Mouse (Mus musculus) MEL (cell line): Measurements from ENCODE around the gene Adcy3. TPM values are rescaled to one million over a fixed set of nuclear protein-coding genes. Genes with fewer than 3 reads are reported as not detected.

Source experiments
- DNase-seq: peaks from one replicate; pipeline ENCODE4 v3.0.0; 2011; ENCODE audit warnings: low read depth, low spot score
- H3K27ac ChIP-seq: 2 replicates; pipeline ENCODE4 v1.5.1; 2012; ENCODE audit warnings: low read depth, mild to moderate bottlenecking, control low read depth, low read length, moderate library complexity; ENCODE audit not compliant: control insufficient read depth
- H3K27me3 ChIP-seq, 2 experiments: fragments of 150-350 bp in 1 of 2; sonication (generic) in 1 of 2; 2 replicates each; pipeline ENCODE4 v1.6.1; 2012; ENCODE audit warnings: low read length in 2 of 2, mild to moderate bottlenecking in 2 of 2, improper control_type of control experiment in 1 of 2, moderate library complexity in 1 of 2; ENCODE audit not compliant: insufficient read depth in 2 of 2, control insufficient read depth in 1 of 2
- H3K36me3 ChIP-seq, 2 experiments: 2 replicates each; pipeline ENCODE4 v1.6.1; 2012 to 2014; ENCODE audit warnings: low read length in 2 of 2, improper control_type of control experiment in 1 of 2, inconsistent platforms in 1 of 2, mild to moderate bottlenecking in 1 of 2; ENCODE audit not compliant: insufficient read depth in 2 of 2, control insufficient read depth in 1 of 2
- H3K4me1 ChIP-seq, 2 experiments: fragments of 150-350 bp in 1 of 2; sonication (generic) in 1 of 2; 2 replicates each; pipeline ENCODE4 v1.6.1; 2012; ENCODE audit warnings: low read length in 2 of 2, improper control_type of control experiment in 1 of 2, mild to moderate bottlenecking in 1 of 2; ENCODE audit not compliant: insufficient read depth in 2 of 2, control insufficient read depth in 1 of 2
- H3K4me3 ChIP-seq, 2 experiments: fragments of 150-350 bp in 1 of 2; sonication (generic) in 1 of 2; 2 replicates each; pipeline ENCODE4 v1.5.1; 2012; ENCODE audit warnings: low read depth in 2 of 2, low read length in 2 of 2, mild to moderate bottlenecking in 2 of 2, moderate library complexity in 2 of 2, control low read depth in 1 of 2, improper control_type of control experiment in 1 of 2; ENCODE audit not compliant: control insufficient read depth in 1 of 2, insufficient read depth in 1 of 2
- H3K79me2 ChIP-seq: 2 replicates; pipeline ENCODE4 v1.6.1; 2012; ENCODE audit warnings: mild to moderate bottlenecking, low read length, moderate library complexity; ENCODE audit not compliant: control insufficient read depth, poor library complexity, insufficient read depth
- H3K9ac ChIP-seq: 2 replicates; pipeline ENCODE4 v1.6.1; 2012; ENCODE audit warnings: low read depth, mild to moderate bottlenecking, control low read depth, low read length, moderate library complexity; ENCODE audit not compliant: control insufficient read depth, poor library complexity, severe bottlenecking
- H3K9me3 ChIP-seq: fragments of 150-350 bp; sonication (generic); replicated peaks from 2 replicates; pipeline ENCODE4 v1.6.1; 2012; ENCODE audit warnings: mild to moderate bottlenecking, low read length, improper control_type of control experiment, moderate library complexity; ENCODE audit not compliant: insufficient read depth
- BHLHE40 ChIP-seq: IDR thresholded peaks from 2 replicates; pipeline ENCODE4 v1.6.1; 2012; ENCODE audit warnings: low read depth, mild to moderate bottlenecking, inconsistent platforms, low read length, improper control_type of control experiment, borderline replicate concordance
- CHD1 ChIP-seq: IDR thresholded peaks from 2 replicates; pipeline ENCODE4 v1.6.1; 2012; ENCODE audit warnings: low read depth, mild to moderate bottlenecking, inconsistent platforms, low read length, improper control_type of control experiment
- CTCF ChIP-seq, 3 experiments: IDR thresholded peaks in 2 of 3; conservative IDR thresholded peaks in 1 of 3; 2 replicates each; pipeline ENCODE4 v1.5.1; 2011 to 2012; ENCODE audit warnings: low read length in 3 of 3, low read depth in 2 of 3, mild to moderate bottlenecking in 2 of 3, improper control_type of control experiment in 1 of 3, inconsistent platforms in 1 of 3, mixed read lengths in 1 of 3, moderate library complexity in 1 of 3; ENCODE audit not compliant: control insufficient read depth in 1 of 3, insufficient read depth in 1 of 3, poor library complexity in 1 of 3, severe bottlenecking in 1 of 3
- E2F4 ChIP-seq: IDR thresholded peaks from 2 replicates; pipeline ENCODE4 v1.6.1; 2011; ENCODE audit warnings: low read depth, low read length, improper control_type of control experiment, borderline replicate concordance
- ELF1 ChIP-seq: IDR thresholded peaks from 2 replicates; pipeline ENCODE4 v1.6.1; 2014; ENCODE audit warnings: low read depth, mild to moderate bottlenecking, inconsistent platforms, low read length, improper control_type of control experiment, moderate library complexity
- EP300 ChIP-seq, 2 experiments: IDR thresholded peaks; 2 replicates each; pipeline ENCODE4 v1.6.1; 2011; ENCODE audit warnings: improper control_type of control experiment in 2 of 2, low read length in 2 of 2, low read depth in 1 of 2, mild to moderate bottlenecking in 1 of 2
- GABPA ChIP-seq: IDR thresholded peaks from 2 replicates; pipeline ENCODE4 v1.6.1; 2012; ENCODE audit warnings: low read depth, mild to moderate bottlenecking, inconsistent platforms, low read length, improper control_type of control experiment, moderate library complexity
- HCFC1 ChIP-seq: IDR thresholded peaks from 2 replicates; pipeline ENCODE4 v1.6.1; 2012; ENCODE audit warnings: low read depth, mild to moderate bottlenecking, inconsistent platforms, low read length, improper control_type of control experiment, moderate library complexity
- JUND ChIP-seq: IDR thresholded peaks from 2 replicates; pipeline ENCODE4 v1.6.1; 2011; ENCODE audit warnings: low read depth, mild to moderate bottlenecking, improper control_type of control experiment, low read length
- KAT2A ChIP-seq: conservative IDR thresholded peaks from 2 replicates; pipeline ENCODE4 v1.6.1; 2012; ENCODE audit warnings: low read depth, low read length, improper control_type of control experiment, inconsistent platforms
- MAFK ChIP-seq: IDR thresholded peaks from 2 replicates; pipeline ENCODE4 v1.6.1; 2011; ENCODE audit warnings: low read depth, mild to moderate bottlenecking, low read length, improper control_type of control experiment, borderline replicate concordance
- MAX ChIP-seq: IDR thresholded peaks from 2 replicates; pipeline ENCODE4 v1.6.1; 2011; ENCODE audit warnings: low read length, improper control_type of control experiment
- MAZ ChIP-seq: IDR thresholded peaks from 2 replicates; pipeline ENCODE4 v1.6.1; 2012; ENCODE audit warnings: low read depth, mild to moderate bottlenecking, inconsistent platforms, low read length, improper control_type of control experiment
- MEF2A ChIP-seq: IDR thresholded peaks from 2 replicates; pipeline ENCODE4 v1.6.1; 2014; ENCODE audit warnings: low read depth, mild to moderate bottlenecking, inconsistent platforms, low read length, improper control_type of control experiment; ENCODE audit not compliant: poor library complexity, insufficient replicate concordance, severe bottlenecking; ENCODE audit errors: extremely low read depth
- MXI1 ChIP-seq: IDR thresholded peaks from 2 replicates; pipeline ENCODE4 v1.6.1; 2011; ENCODE audit warnings: mild to moderate bottlenecking, low read depth, low read length, improper control_type of control experiment
- MYB ChIP-seq: IDR thresholded peaks from 2 replicates; pipeline ENCODE4 v1.6.1; 2011; ENCODE audit warnings: mild to moderate bottlenecking, low read depth, low read length, improper control_type of control experiment
- NELFE ChIP-seq: IDR thresholded peaks from 2 replicates; pipeline ENCODE4 v1.6.1; 2011; ENCODE audit warnings: low read depth, low read length, improper control_type of control experiment
- POLR2A ChIP-seq, 2 experiments: IDR thresholded peaks; 2 replicates each; pipeline ENCODE4 v1.6.1; 2011 to 2012; ENCODE audit warnings: low read length in 2 of 2, mild to moderate bottlenecking in 2 of 2, control low read depth in 1 of 2, improper control_type of control experiment in 1 of 2, low read depth in 1 of 2, moderate library complexity in 1 of 2; ENCODE audit not compliant: control insufficient read depth in 1 of 2, insufficient read depth in 1 of 2, poor library complexity in 1 of 2
- POLR2AphosphoS2 ChIP-seq: IDR thresholded peaks from 2 replicates; pipeline ENCODE4 v1.6.1; 2011; ENCODE audit warnings: low read length, improper control_type of control experiment
- POLR2AphosphoS5 ChIP-seq: IDR thresholded peaks from 2 replicates; pipeline ENCODE4 v1.6.1; 2012; ENCODE audit warnings: low read depth, borderline replicate concordance, mild to moderate bottlenecking, inconsistent platforms, low read length, moderate library complexity, mixed read lengths
- RAD21 ChIP-seq: IDR thresholded peaks from 2 replicates; pipeline ENCODE4 v1.6.1; 2011; ENCODE audit warnings: mild to moderate bottlenecking, low read depth, low read length, improper control_type of control experiment
- RCOR1 ChIP-seq: IDR thresholded peaks from 2 replicates; pipeline ENCODE4 v1.6.1; 2012; ENCODE audit warnings: low read depth, mild to moderate bottlenecking, inconsistent platforms, low read length, improper control_type of control experiment
- SIN3A ChIP-seq: IDR thresholded peaks from 2 replicates; pipeline ENCODE4 v1.6.1; 2012; ENCODE audit warnings: low read length, improper control_type of control experiment, inconsistent platforms
- TBP ChIP-seq: IDR thresholded peaks from 2 replicates; pipeline ENCODE4 v1.8.0; 2011; ENCODE audit warnings: low read depth, low read length, improper control_type of control experiment
- TCF12 ChIP-seq: IDR thresholded peaks from 2 replicates; pipeline ENCODE4 v1.6.1; 2014; ENCODE audit warnings: low read depth, mild to moderate bottlenecking, inconsistent platforms, low read length, improper control_type of control experiment, moderate library complexity
- USF1 ChIP-seq: IDR thresholded peaks from 2 replicates; pipeline ENCODE4 v1.6.1; 2014; ENCODE audit warnings: low read depth, mild to moderate bottlenecking, inconsistent platforms, low read length, improper control_type of control experiment, moderate library complexity
- USF2 ChIP-seq, 2 experiments: IDR thresholded peaks; 2 replicates each; pipeline ENCODE4 v1.6.1; 2011 to 2012; ENCODE audit warnings: improper control_type of control experiment in 2 of 2, low read length in 2 of 2, borderline replicate concordance in 1 of 2, inconsistent platforms in 1 of 2, low read depth in 1 of 2, mild to moderate bottlenecking in 1 of 2; ENCODE audit not compliant: insufficient read depth in 1 of 2
- ZC3H11A ChIP-seq: IDR thresholded peaks from 2 replicates; pipeline ENCODE4 v1.6.1; 2012; ENCODE audit warnings: low read depth, mild to moderate bottlenecking, inconsistent platforms, low read length, improper control_type of control experiment
- ZKSCAN1 ChIP-seq: IDR thresholded peaks from 2 replicates; pipeline ENCODE4 v1.6.1; 2012; ENCODE audit warnings: low read depth, mild to moderate bottlenecking, inconsistent platforms, low read length, improper control_type of control experiment, moderate library complexity
- ZMIZ1 ChIP-seq: IDR thresholded peaks from 2 replicates; pipeline ENCODE4 v1.6.1; 2012; ENCODE audit warnings: low read depth, mild to moderate bottlenecking, inconsistent platforms, low read length, improper control_type of control experiment, moderate library complexity
- polyA plus RNA-seq, 2 experiments: library from polyadenylated mRNA; stranded (reverse) in 1 of 2; unstranded in 1 of 2; fragments of >175 nt in 1 of 2; fragments of >200 nt in 1 of 2; gene quantifications; 2 replicates each; pipeline versions ENCODE4 v1.2.1 to v1.2.4; 2012; ENCODE audit warnings: low replicate concordance in 2 of 2, low read depth in 1 of 2; ENCODE audit not compliant: insufficient read length in 2 of 2, insufficient read depth in 1 of 2, missing spikeins in 1 of 2
- total RNA-seq: library from RNA; depleted of rRNA; stranded (reverse); fragments of 300-350 nt; gene quantifications from 2 replicates; pipeline ENCODE4 v1.2.3, GENCODE M21; 2012

Gene Adcy3
- total and polyA plus RNA-seq, 3 experiments = 0.19 to 3.0 TPM; not detected in 1

GRCm38 (mm10) chr12:4232777-4233176, 99.9 kb downstream of the Adcy3 start (continued):
- TF ChIP-seq SIN3A (peak; percentile 34), CTCF (IDR thresholded peaks at IDR 0.05 in 2 of 3, conservative IDR thresholded peaks at IDR 0.05 in 1 of 3; ENCODE audit: control insufficient read depth in 1 of 3, insufficient read depth in 1 of 3, low read depth in 2 of 3, low read length in 3 of 3, poor library complexity in 1 of 3, severe bottlenecking in 1 of 3) (no peak), HCFC1 (no peak), MAX (no peak; the same call in 1 of the 2 replicates), CHD1 (no peak), POLR2A (IDR thresholded peaks at IDR 0.05; ENCODE audit: control insufficient read depth in 1 of 2, insufficient read depth in 1 of 2, low read depth in 1 of 2, low read length in 2 of 2, poor library complexity in 1 of 2) (no peak; a peak in 1 of 4 replicates), EP300 (IDR thresholded peaks at IDR 0.05; ENCODE audit: low read depth in 1 of 2, low read length in 2 of 2) (no peak; a peak in 1 of 4 replicates), MAZ (no peak), JUND (no peak), MXI1 (no peak), POLR2AphosphoS5 (no peak), KAT2A (no peak)
- TF ChIP-seq, all 39 proteins: peak for 5

- Histone ChIP-seq H3K79me2 (peaks cover 26% of the 10 kb centered on the region), H3K27ac (peak within 1 kb of the TSS; percentile 95), H3K9me3 (no peaks in the 10 kb centered on the region), H3K9ac (peak within 1 kb of the TSS; percentile 84), H3K36me3 (peaks cover 5 to 16% of the 10 kb centered on the region in 2 experiments), H3K4me1 (peaks cover 0 to 6% of the 10 kb centered on the region in 2 experiments; a peak in 3 of 4 replicates), H3K4me3 (peak within 1 kb of the TSS; percentile 69 to 94), H3K27me3 (no peaks in the 10 kb centered on the region)
- DNase-seq = peak; percentile 99
- TF ChIP-seq USF1 (0 out of 2 replicates have a peak, but pooled peaks have one; percentile 31), BHLHE40 (no peak), POLR2AphosphoS5 (peak; percentile 30; the same call in 1 of the 2 replicates), POLR2A (IDR thresholded peaks at IDR 0.05; ENCODE audit: control insufficient read depth in 1 of 2, insufficient read depth in 1 of 2, low read depth in 1 of 2, low read length in 2 of 2, poor library complexity in 1 of 2) (peak; percentile 48 to 87; a peak in 3 of 4 replicates), ELF1 (peak; percentile 99), TCF12 (no peak), MXI1 (peak; percentile 78), RCOR1 (no peak), POLR2AphosphoS2 (peak; percentile 42; the same call in 1 of the 2 replicates), HCFC1 (peak; percentile 96), NELFE (peak; percentile 82), KAT2A (peak; percentile 86), RAD21 (no peak), GABPA (no peak), TBP (peak; percentile 84), MAFK (no peak), JUND (no peak), E2F4 (peak; percentile 98), ZKSCAN1 (no peak), MAX (peak; percentile 47), MYB (peak; percentile 95), USF2 (IDR thresholded peaks at IDR 0.05; ENCODE audit: borderline replicate concordance in 1 of 2, insufficient read depth in 1 of 2, low read depth in 1 of 2, low read length in 2 of 2) (no peak), ZC3H11A (no peak), EP300 (IDR thresholded peaks at IDR 0.05; ENCODE audit: low read depth in 1 of 2, low read length in 2 of 2) (peak in 1 of 2 experiments; percentile 51; a peak in 2 of 4 replicates), MEF2A (no peak), CHD1 (0 out of 2 replicates have a peak, but pooled peaks have one; percentile 5), ZMIZ1 (peak; percentile 67; the same call in 1 of the 2 replicates)
These were observed 100.9 kb downstream of the Adcy3 start, which contains the start of the genes Ptrhd1 and Cenpo for GRCm38 (mm10) chr12:4233572-4234508. Gene Ptrhd1, plus strand, starts transcription at chr12:4234027. Gene Cenpo, minus strand, starts transcription at chr12:4234294.
